Mouse (Mus musculus): ENCODE measurements around the gene Tfb1m. TPM values are rescaled to one million over a fixed set of nuclear protein-coding genes. Genes with fewer than 3 reads are reported as not detected.

The Tfb1m gene
- polyA plus RNA-seq, 1 experiment, result 2.1 TPM

- 96% methylated on average over 5 of the region's 5 CpGs for WGBS
- DNase-seq, result no peak
- no peak for TF ChIP-seq POLR2A (IDR thresholded peaks at IDR 0.05; ENCODE audit: borderline replicate concordance, extremely low read depth, low read depth, low read length)
- no peak overlapping the region for H3K4me3 ChIP-seq (replicated peaks; ENCODE audit: extremely low read depth, low read depth, low read length)
- H3K4me1 ChIP-seq (ENCODE audit: control insufficient read depth, insufficient read depth, low read length), result no peaks in the 10 kb centered on the region
Measured at GRCm38 (mm10) chr17:3520344-3520743, 37.2 kb downstream of the Tfb1m start.

GRCm38 (mm10) chr17:3516406-3516805 lies 41.2 kb downstream of the Tfb1m start:
- no peak for DNase-seq
- TF ChIP-seq POLR2A (IDR thresholded peaks at IDR 0.05; ENCODE audit: borderline replicate concordance, extremely low read depth, low read depth, low read length) (no peak), CTCF (IDR thresholded peaks at IDR 0.05; ENCODE audit: insufficient read depth, low read length) (no peak)
- 74% methylated on average over 9 of the region's 9 CpGs for WGBS
- H3K4me1 ChIP-seq (ENCODE audit: control insufficient read depth, insufficient read depth, low read length), result no peaks in the 10 kb centered on the region
- H3K4me3 ChIP-seq (replicated peaks; ENCODE audit: extremely low read depth, low read depth, low read length), result no peak overlapping the region

- 92% methylated on average over 8 of the region's 8 CpGs for whole genome bisulfite sequencing
- H3K4me1 ChIP-seq (ENCODE audit: control insufficient read depth, insufficient read depth, low read length), result no peaks in the 10 kb centered on the region
- DNase-seq, result no peak
- no peak overlapping the region for H3K4me3 ChIP-seq (replicated peaks; ENCODE audit: extremely low read depth, low read depth, low read length)
- TF ChIP-seq CTCF (IDR thresholded peaks at IDR 0.05; ENCODE audit: insufficient read depth, low read length), result no peak
- TF ChIP-seq POLR2A (IDR thresholded peaks at IDR 0.05; ENCODE audit: borderline replicate concordance, extremely low read depth, low read depth, low read length), result no peak
Measured at GRCm38 (mm10) chr17:3515851-3516250, 41.7 kb downstream of the Tfb1m start.

- DNase-seq, result no peak
- TF ChIP-seq CTCF (IDR thresholded peaks at IDR 0.05; ENCODE audit: insufficient read depth, low read length), result no peak
- no peak for TF ChIP-seq POLR2A (IDR thresholded peaks at IDR 0.05; ENCODE audit: borderline replicate concordance, extremely low read depth, low read depth, low read length)
- 80% methylated on average over 5 of the region's 5 CpGs for WGBS
- Histone ChIP-seq H3K4me3 (replicated peaks; ENCODE audit: extremely low read depth, low read depth, low read length) (no peak overlapping the region), H3K4me1 (ENCODE audit: control insufficient read depth, insufficient read depth, low read length) (no peaks in the 10 kb centered on the region)
Measured at GRCm38 (mm10) chr17:3514316-3514715, 43.3 kb downstream of the Tfb1m start.

- TF ChIP-seq POLR2A (IDR thresholded peaks at IDR 0.05; ENCODE audit: borderline replicate concordance, extremely low read depth, low read depth, low read length) (no peak), CTCF (IDR thresholded peaks at IDR 0.05; ENCODE audit: insufficient read depth, low read length) (peak; percentile 78)
- Histone ChIP-seq H3K4me1 (ENCODE audit: control insufficient read depth, insufficient read depth, low read length) (no peaks in the 10 kb centered on the region), H3K4me3 (replicated peaks; ENCODE audit: extremely low read depth, low read depth, low read length) (no peak overlapping the region)
- WGBS, result 12% methylated on average over 1 of the region's 1 CpGs
- DNase-seq, result peak; percentile 20
Measured at GRCm38 (mm10) chr17:3509841-3510240, 47.7 kb downstream of the Tfb1m start.

GRCm38 (mm10) chr17:3506508-3506907 lies 51.1 kb downstream of the Tfb1m start:
- TF ChIP-seq POLR2A (IDR thresholded peaks at IDR 0.05; ENCODE audit: borderline replicate concordance, extremely low read depth, low read depth, low read length), result no peak
- no peak for TF ChIP-seq CTCF (IDR thresholded peaks at IDR 0.05; ENCODE audit: insufficient read depth, low read length)
- WGBS, result 67% methylated on average over 8 of the region's 8 CpGs

GRCm38 (mm10) chr17:3505711-3506110 lies 51.9 kb downstream of the Tfb1m start:
- no peaks in the 10 kb centered on the region for H3K4me1 ChIP-seq (ENCODE audit: control insufficient read depth, insufficient read depth, low read length)
- no peak for DNase-seq
- TF ChIP-seq CTCF (IDR thresholded peaks at IDR 0.05; ENCODE audit: insufficient read depth, low read length), result no peak
- TF ChIP-seq POLR2A (IDR thresholded peaks at IDR 0.05; ENCODE audit: borderline replicate concordance, extremely low read depth, low read depth, low read length), result no peak
- WGBS, result 82% methylated on average over 1 of the region's 1 CpGs
- H3K4me3 ChIP-seq (replicated peaks; ENCODE audit: extremely low read depth, low read depth, low read length), result no peak overlapping the region

More at GRCm38 (mm10) chr17:3506508-3506907, 51.1 kb downstream of the Tfb1m start:
- Histone ChIP-seq H3K4me3 (replicated peaks; ENCODE audit: extremely low read depth, low read depth, low read length) (no peak overlapping the region), H3K4me1 (ENCODE audit: control insufficient read depth, insufficient read depth, low read length) (no peaks in the 10 kb centered on the region)
- DNase-seq, result no peak

GRCm38 (mm10) chr17:3500936-3501335 lies 56.6 kb downstream of the Tfb1m start:
- WGBS, result 75% methylated on average over 4 of the region's 4 CpGs
- no peak for DNase-seq
- Histone ChIP-seq H3K4me1 (ENCODE audit: control insufficient read depth, insufficient read depth, low read length) (no peaks in the 10 kb centered on the region), H3K4me3 (replicated peaks; ENCODE audit: extremely low read depth, low read depth, low read length) (no peak overlapping the region)
- TF ChIP-seq CTCF (IDR thresholded peaks at IDR 0.05; ENCODE audit: insufficient read depth, low read length) (no peak), POLR2A (IDR thresholded peaks at IDR 0.05; ENCODE audit: borderline replicate concordance, extremely low read depth, low read depth, low read length) (no peak)

GRCm38 (mm10) chr17:3500076-3500475 lies 57.5 kb downstream of the Tfb1m start:
- no peaks in the 10 kb centered on the region for H3K4me1 ChIP-seq (ENCODE audit: control insufficient read depth, insufficient read depth, low read length)
- TF ChIP-seq CTCF (IDR thresholded peaks at IDR 0.05; ENCODE audit: insufficient read depth, low read length) (no peak), POLR2A (IDR thresholded peaks at IDR 0.05; ENCODE audit: borderline replicate concordance, extremely low read depth, low read depth, low read length) (no peak)
- no peak for DNase-seq
- WGBS, result 90% methylated on average over 6 of the region's 6 CpGs
- no peak overlapping the region for H3K4me3 ChIP-seq (replicated peaks; ENCODE audit: extremely low read depth, low read depth, low read length)

GRCm38 (mm10) chr17:3499468-3499867 lies 58.1 kb downstream of the Tfb1m start:
- no peak for TF ChIP-seq POLR2A (IDR thresholded peaks at IDR 0.05; ENCODE audit: borderline replicate concordance, extremely low read depth, low read depth, low read length)
- TF ChIP-seq CTCF (IDR thresholded peaks at IDR 0.05; ENCODE audit: insufficient read depth, low read length), result no peak
- DNase-seq, result no peak
- Histone ChIP-seq H3K4me1 (ENCODE audit: control insufficient read depth, insufficient read depth, low read length) (no peaks in the 10 kb centered on the region), H3K4me3 (replicated peaks; ENCODE audit: extremely low read depth, low read depth, low read length) (no peak overlapping the region)
- WGBS, result 89% methylated on average over 8 of the region's 8 CpGs
